Mouse (Mus musculus) adrenal gland, postnatal 14 days (tissue): Measurements from ENCODE around the gene Rabl3. TPM values are rescaled to one million over a fixed set of nuclear protein-coding genes. Genes with fewer than 3 reads are reported as not detected.

ENCODE experiments used
- DNase-seq: peaks from one replicate; pipeline ENCODE4 v3.0.0; 2021; ENCODE audit warnings: mixed read lengths
- total RNA-seq: library from RNA; stranded (reverse); gene quantifications from 2 replicates; pipeline ENCODE4 v1.2.3, GENCODE M21; 2021

The Rabl3 gene
- total RNA-seq, 1 experiment from 2014 or later = 10.2 TPM

DNA sequence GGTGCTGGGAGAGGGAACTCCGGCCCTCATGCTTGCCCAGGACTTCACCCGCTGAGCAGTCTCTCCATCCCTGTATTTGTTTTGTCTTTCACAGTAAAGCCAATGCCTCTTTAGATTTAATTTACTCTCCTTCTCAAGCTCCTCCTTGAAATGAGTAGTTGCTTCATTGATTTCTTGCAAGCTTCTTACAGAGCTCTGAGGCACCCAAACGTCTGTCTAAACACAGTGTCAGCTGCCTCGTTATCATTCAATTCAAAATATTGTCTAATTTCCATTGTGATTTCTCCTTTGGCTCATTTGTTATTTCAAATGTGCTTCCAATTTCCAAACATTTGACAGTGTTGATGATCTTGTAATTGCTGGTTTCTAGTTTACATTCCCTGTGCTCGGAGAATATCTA is 6.6 kb downstream of the Rabl3 start:
- DNase-seq = no peak

- no peak for DNase-seq
Measured at GRCm38 (mm10) chr16:37550266-37550665, 10.6 kb downstream of the Rabl3 start.

- no peak for DNase-seq
Measured at GRCm38 (mm10) chr16:37550981-37551380, 11.3 kb downstream of the Rabl3 start.

- no peak for DNase-seq
Measured at GRCm38 (mm10) chr16:37552824-37553223, 13.1 kb downstream of the Rabl3 start.

DNA sequence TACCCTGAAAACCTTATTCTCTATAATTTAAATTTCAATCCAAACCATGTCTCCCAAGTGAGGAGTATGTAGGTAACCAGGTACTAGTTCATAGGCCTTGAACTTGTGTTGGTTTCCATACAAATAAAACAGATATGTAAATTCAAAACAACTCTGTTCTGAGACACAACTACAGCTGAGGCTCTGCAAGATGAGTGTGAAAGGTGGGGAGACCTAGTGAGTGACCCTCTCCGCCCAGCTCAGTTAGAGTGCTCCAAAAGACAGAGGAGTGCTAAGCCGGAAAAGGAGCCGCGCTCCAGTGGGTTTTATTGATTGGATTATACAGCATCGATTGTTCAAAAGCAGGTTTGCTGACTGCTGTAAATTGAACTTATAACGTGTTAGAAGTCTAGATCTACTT is 22.7 kb downstream of the Rabl3 start:
- no peak for DNase-seq

GRCm38 (mm10) chr16:37562961-37563360 is 23.3 kb downstream of the Rabl3 start:
- DNase-seq = no peak

DNA sequence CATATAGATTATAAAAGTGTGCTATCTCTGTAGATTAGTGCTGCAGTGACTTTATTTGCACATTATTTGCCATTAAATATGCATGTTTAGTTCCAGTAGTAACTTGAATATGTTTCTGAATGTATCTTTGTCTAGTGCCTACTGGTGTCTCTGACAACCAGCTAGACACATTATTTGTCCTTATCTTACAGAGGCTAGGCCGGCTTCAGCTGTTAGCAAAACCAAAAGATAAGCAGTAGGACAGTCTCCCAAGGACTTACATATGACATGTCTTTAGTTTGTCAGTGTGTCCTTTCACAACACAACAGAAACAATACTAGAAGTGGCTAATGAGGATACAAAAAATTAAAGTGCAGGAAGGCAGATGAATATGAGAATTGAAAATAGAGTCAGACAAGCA is 25.4 kb downstream of the Rabl3 start:
- DNase-seq = no peak

DNA sequence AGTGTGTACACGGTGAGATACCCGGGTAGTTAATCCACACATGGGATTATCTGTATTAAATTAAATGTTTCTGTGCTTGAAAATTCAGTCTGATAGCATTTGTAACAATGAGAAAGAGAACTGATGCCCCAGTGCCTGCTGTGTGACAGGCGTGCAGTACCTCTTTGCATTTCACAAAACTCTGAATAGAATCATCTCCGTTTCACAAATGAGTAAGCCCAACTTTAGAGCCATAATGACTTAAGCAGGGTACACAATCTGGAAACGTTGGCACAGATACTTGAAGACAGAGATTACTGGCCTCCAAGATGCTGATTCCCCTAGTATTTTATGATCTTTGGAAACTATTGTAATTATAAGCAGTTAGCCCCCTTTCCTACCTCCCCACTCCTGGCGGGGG is 26.4 kb downstream of the Rabl3 start:
- no peak for DNase-seq

- DNase-seq = no peak
Measured at GRCm38 (mm10) chr16:37567113-37568050, 27.7 kb downstream of the Rabl3 start.

- DNase-seq = no peak
Measured at GRCm38 (mm10) chr16:37571554-37571953, 31.9 kb downstream of the Rabl3 start.

DNA sequence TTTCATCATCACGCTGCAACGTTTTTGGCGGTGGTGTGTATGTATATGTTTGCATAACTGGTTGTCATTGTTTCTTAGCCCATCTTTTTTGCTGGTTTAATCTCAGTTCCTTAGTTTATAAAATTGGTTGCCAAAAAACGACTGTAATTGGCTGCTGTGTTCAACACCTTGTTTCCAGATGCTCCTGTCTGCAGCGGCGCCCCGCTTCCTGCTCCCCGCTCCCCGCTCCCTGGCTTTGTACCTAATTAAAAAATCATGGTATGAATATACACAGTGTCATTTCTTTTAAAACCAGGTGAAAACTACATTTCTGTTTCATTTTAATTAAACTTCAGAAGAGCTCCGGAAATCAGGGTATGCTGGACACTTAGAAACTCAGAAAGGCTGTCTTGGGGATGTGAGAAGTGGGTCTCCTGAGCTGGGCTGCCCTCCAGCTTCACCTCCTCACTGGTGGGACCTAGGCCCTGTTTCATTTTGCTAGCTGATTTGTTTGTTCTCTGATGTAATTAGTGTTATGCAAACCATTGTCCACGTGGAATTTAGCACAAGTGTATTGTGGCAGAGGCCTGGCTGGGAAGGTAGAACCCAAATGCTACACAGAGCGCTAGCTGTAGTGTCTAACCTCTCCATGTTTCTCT is 32.6 kb downstream of the Rabl3 start:
- DNase-seq = no peak

- no peak for DNase-seq
Measured at GRCm38 (mm10) chr16:37573061-37573460, 33.4 kb downstream of the Rabl3 start.

DNA sequence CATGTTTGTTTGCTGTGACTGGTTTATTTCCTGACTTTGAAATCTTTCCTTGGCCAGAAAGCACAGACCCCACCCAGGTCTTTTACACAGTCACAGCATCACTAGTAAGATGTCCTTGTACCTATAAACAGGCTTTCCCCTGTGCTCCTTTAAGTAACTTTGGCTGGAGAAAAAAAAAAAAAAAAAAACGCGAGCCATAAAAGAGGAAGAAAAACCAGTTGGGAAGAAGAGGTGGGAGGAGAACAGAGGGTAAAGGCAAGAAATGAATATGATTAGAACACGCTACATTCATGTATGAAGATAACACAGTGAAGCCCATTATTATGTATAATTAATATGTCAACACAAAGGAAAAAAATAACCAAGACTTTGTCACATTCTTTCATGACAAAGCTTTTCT is 35.6 kb downstream of the Rabl3 start:
- no peak for DNase-seq

DNA sequence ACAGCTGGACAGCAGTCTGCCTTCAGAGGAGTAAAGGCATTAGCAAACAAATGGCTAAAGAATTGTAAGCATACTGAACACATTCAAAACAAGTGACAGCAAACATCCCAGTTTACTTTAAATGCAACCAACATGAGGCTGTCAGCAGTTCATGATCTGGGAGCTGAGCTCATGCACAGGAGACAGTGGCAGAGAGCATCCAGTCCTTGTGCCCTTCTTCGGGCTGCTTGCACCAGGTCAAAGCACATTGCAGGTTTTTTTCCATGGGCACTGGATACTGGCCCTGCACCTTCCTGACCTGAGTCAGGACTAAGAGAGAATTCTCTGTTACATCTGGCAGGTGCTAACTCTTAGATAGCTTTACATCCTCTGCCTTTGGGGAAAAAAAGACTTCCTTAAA is 39.9 kb downstream of the Rabl3 start:
- no peak for DNase-seq

- DNase-seq = no peak
Measured at GRCm38 (mm10) chr16:37579994-37580393, 40.3 kb downstream of the Rabl3 start, which contains the start of gene Hgd. Gene Hgd, plus strand, starts transcription at chr16:37580153.

DNA sequence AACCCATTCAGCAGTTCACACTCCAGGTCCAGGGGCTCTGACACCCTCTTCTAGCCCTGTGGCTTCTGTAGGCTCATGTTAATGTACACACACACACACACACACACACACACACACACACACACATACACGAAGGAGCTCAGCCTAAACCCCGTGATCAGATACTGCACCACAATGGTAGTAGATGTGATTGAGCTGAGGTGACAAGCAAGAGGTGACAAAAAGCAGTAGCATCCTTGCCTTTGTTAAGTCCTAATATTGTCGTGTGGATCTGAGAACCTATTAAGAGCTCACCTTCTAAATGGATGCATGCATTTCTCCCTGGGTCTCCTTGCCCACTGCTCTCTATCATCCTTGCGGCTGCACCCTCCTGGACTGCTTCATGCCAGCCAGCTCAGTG is 41.0 kb downstream of the Rabl3 start:
- DNase-seq = no peak

- DNase-seq = no peak
Measured at GRCm38 (mm10) chr16:37581901-37582300, 42.2 kb downstream of the Rabl3 start.

DNA sequence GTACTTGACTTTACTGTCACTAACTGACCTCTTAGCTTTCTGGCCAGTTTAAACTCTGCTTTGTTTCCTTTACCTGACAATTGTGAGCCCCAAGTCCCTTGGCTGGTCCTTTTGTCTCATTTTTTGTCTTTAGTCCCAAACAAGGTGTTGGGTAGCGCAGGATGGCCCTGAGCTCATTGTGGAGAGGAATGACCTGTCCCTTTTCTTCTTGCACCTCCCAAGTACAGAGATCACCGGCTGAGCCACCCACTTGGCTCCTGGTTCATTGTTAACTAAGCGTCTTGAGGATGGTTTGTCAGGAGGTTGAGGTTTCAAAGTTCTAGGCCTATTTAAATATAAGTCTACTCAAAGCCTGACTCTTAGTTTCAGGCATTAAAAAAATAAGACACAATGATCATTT is 43.6 kb downstream of the Rabl3 start:
- no peak for DNase-seq

DNA sequence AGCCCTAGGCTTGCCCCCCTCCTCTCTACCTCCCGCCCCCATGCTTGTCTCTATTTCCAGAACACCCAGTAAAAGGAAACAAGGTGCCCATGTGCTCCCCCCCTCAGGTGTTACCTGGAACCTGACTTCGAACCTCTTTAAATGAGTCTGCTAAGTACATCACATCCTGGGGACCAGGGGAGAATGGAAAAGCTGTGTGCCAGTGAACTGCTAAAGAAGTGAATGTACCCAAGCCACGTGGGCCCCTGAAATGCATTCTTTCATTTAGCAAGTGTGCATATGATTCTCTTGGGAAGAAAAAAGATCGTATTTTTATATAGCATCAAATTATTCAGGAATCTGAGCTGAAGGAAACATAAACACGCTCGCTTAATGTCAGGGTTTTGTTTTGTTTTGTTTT is 44.1 kb downstream of the Rabl3 start:
- DNase-seq = no peak

DNA sequence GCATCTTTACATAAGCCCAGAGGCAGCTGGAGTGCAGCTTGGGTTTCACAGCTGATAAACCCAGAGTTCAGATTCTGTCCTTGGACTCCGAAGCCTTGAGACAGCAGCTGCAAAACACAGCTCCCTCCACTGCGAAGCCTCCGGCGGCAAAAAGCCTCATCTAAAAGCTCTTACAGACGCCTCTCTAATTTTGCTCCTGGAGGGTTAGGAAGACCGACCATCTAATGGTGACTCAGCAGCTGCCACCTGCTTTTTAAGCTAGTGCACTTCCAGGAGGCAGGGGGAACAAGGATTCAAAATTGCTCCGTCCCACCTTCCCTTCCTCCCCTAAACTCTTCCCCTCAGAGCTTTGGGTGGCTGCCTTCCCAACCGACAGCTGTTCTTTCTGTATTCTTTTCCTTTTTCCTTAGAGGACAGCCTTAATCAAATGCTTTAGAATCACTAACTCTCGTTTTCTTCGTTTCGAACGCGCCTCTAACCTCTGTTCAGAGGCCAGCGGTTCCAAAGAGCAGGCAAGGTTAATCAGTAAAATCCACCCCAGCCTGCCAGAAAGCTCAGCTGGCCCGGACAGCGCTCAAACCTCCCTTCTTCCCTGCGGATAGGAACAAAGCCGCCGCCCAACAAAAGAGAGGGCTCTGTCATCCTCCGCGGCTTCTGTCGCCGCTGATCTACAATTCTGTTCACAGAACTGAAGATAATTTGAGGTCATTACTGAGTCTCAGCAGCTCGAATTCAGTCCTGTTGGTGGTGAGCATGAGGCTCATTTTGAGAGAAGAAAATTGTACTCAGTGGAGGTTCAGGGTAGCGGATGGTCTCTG is 44.7 kb downstream of the Rabl3 start:
- peak; percentile 69 for DNase-seq

DNA sequence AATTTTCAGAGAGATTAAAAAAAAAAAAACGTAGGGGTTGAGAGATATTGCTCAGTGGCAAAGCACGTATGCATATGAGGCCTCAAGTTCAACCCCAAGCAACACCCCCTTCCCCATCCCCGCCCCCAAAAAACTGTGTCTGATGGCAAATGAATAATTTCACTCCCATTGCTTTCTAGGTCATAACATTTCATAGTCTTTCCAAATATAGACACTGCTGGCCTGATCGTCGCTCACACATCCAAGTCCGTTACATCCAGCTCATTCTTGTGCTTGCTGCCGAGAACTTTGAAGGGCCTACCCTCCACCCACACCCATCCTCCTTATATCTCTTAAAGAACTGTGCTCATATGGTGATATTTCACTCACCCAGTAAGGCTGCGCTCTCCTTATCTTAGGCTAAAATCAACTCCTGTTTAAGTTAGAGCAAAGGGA is 45.5 kb downstream of the Rabl3 start:
- no peak for DNase-seq

- DNase-seq = no peak
Measured at GRCm38 (mm10) chr16:37590921-37591320, 51.2 kb downstream of the Rabl3 start.

DNA sequence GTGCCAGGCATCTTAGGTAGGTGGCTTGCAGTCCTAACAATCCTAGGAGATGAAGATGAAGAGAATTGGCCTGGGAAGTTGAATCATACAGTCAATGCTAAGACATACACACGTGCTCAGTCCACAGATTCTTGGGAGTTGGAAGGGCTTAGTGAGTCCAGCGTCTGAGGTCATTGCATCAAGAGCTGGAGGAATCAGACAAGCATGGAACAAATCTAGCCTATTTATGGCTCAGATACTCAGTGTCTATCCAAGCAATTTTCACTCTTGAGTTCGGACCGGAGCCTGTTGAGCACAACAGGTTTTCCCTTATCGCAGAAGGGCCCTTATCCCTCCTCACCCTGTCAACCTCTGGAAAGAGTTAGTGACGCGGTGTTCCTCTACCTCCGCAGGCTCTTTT is 51.9 kb downstream of the Rabl3 start:
- DNase-seq = no peak
